Mouse (Mus musculus): Measurements from ENCODE around the gene Dnah8.

DNA sequence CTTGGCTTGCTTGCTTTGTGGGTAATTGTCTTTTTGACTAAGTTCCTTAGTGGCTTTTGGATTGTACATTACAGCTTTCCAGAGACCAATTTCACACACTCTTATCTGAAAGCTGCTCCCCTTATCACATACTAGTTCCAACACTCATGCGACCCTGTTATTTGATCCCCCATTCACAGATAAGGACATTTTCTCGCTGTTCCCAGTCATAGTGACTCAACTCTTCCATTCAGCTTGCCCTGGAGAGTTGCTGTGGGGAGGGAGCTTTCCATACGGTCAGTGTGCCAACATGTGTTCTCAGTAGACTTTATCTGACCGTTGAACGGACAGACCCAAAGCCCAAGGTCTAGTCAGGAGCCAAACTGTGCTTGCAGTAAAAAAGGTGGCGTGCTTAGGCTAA lies 197.0 kb downstream of the Dnah8 start:
- TF ChIP-seq CTCF (conservative IDR thresholded peaks at IDR 0.05; ENCODE audit: low read length) (no peak), POU5F1 (IDR thresholded peaks at IDR 0.05; ENCODE audit: borderline replicate concordance, low read length) (no peak), NANOG (IDR thresholded peaks at IDR 0.05; ENCODE audit: borderline replicate concordance, low read length) (no peak)
